Mouse (Mus musculus): ENCODE measurements at regions not wholly inside any gene's neighbourhood (a gene's known extent, or its start where the extent isn't known, plus 50 kb on each side); places are given as distances from the start of the nearest gene placed in this dataset.
"Not testable (repeated sequence)": the region's sequence is repeated elsewhere in the genome, so short reads cannot be mapped to it uniquely, and the experiment has no call there.

GRCm38 (mm10) chr8:34678879-34679278, 567.3 kb upstream of the Gm10131 start:
- Histone ChIP-seq H3K4me3 (ENCODE audit: control insufficient read depth in 1 of 2, insufficient read depth in 1 of 2, low read depth in 1 of 2, low read length in 2 of 2) (no peak overlapping the region), H3K4me1 (ENCODE audit: control insufficient read depth in 2 of 2, insufficient read depth in 2 of 2, low read length in 2 of 2) (peaks cover 0 to 3% of the 10 kb centered on the region in 2 experiments; a peak in 1 of 4 replicates), H3K27ac (replicated peaks in 1 of 2; ENCODE audit: control insufficient read depth in 1 of 2, insufficient read depth in 1 of 2, low read depth in 2 of 2, low read length in 2 of 2) (no peak overlapping the region), H3K9ac (ENCODE audit: low read length) (no peak overlapping the region), H3K9me3 (ENCODE audit: control insufficient read depth, low read length) (no peaks in the 10 kb centered on the region), H3K36me3 (ENCODE audit: control insufficient read depth, insufficient read depth, low read length) (no peaks in the 10 kb centered on the region), H3K4me2 (ENCODE audit: low read length) (no peak overlapping the region), H3K27me3 (ENCODE audit: control insufficient read depth, insufficient read depth, low read length) (no peaks in the 10 kb centered on the region)
- WGBS = 95% methylated on average over 8 of the region's 8 CpGs
- no peak for ATAC-seq (ENCODE audit: insufficient number of reproducible peaks, insufficient read depth, low FRiP score, low read depth)

- Histone ChIP-seq H3K9ac (ENCODE audit: low read length) (no peak overlapping the region), H3K4me2 (ENCODE audit: low read length) (no peak overlapping the region), H3K4me3 (ENCODE audit: control insufficient read depth in 1 of 2, insufficient read depth in 1 of 2, low read depth in 1 of 2, low read length in 2 of 2) (no peak overlapping the region), H3K27me3 (ENCODE audit: control insufficient read depth, insufficient read depth, low read length) (no peaks in the 10 kb centered on the region), H3K27ac (replicated peaks in 1 of 2; ENCODE audit: control insufficient read depth in 1 of 2, insufficient read depth in 1 of 2, low read depth in 2 of 2, low read length in 2 of 2) (no peak overlapping the region), H3K9me3 (ENCODE audit: control insufficient read depth, low read length) (no peaks in the 10 kb centered on the region), H3K36me3 (ENCODE audit: control insufficient read depth, insufficient read depth, low read length) (no peaks in the 10 kb centered on the region), H3K4me1 (ENCODE audit: control insufficient read depth in 2 of 2, insufficient read depth in 2 of 2, low read length in 2 of 2) (peaks cover 5 to 12% of the 10 kb centered on the region in 2 experiments)
- whole genome bisulfite sequencing = 16% methylated on average over 3 of the region's 3 CpGs
- no peak for ATAC-seq (ENCODE audit: insufficient number of reproducible peaks, insufficient read depth, low FRiP score, low read depth)
These were observed 560.2 kb upstream of the Gm10131 start for GRCm38 (mm10) chr8:34671716-34672115.

GRCm38 (mm10) chr8:34670930-34671715, 559.6 kb upstream of the Gm10131 start:
- Histone ChIP-seq H3K9ac (ENCODE audit: low read length) (no peak overlapping the region), H3K4me2 (ENCODE audit: low read length) (no peak overlapping the region), H3K36me3 (ENCODE audit: control insufficient read depth, insufficient read depth, low read length) (no peaks in the 10 kb centered on the region), H3K4me3 (ENCODE audit: control insufficient read depth in 1 of 2, insufficient read depth in 1 of 2, low read depth in 1 of 2, low read length in 2 of 2) (no peak overlapping the region), H3K9me3 (ENCODE audit: control insufficient read depth, low read length) (no peaks in the 10 kb centered on the region), H3K27ac (replicated peaks in 1 of 2; ENCODE audit: control insufficient read depth in 1 of 2, insufficient read depth in 1 of 2, low read depth in 2 of 2, low read length in 2 of 2) (no peak overlapping the region), H3K27me3 (ENCODE audit: control insufficient read depth, insufficient read depth, low read length) (no peaks in the 10 kb centered on the region), H3K4me1 (ENCODE audit: control insufficient read depth in 2 of 2, insufficient read depth in 2 of 2, low read length in 2 of 2) (peaks cover 5 to 12% of the 10 kb centered on the region in 2 experiments)
- WGBS = 23% methylated on average over 4 of the region's 4 CpGs
- ATAC-seq (ENCODE audit: insufficient number of reproducible peaks, insufficient read depth, low FRiP score, low read depth) = no peak

GRCm38 (mm10) chr8:34669146-34669545, 557.6 kb upstream of the Gm10131 start:
- Histone ChIP-seq H3K27me3 (ENCODE audit: control insufficient read depth, insufficient read depth, low read length) (no peaks in the 10 kb centered on the region), H3K4me1 (ENCODE audit: control insufficient read depth in 2 of 2, insufficient read depth in 2 of 2, low read length in 2 of 2) (peaks cover 5 to 12% of the 10 kb centered on the region in 2 experiments), H3K9me3 (ENCODE audit: control insufficient read depth, low read length) (no peaks in the 10 kb centered on the region), H3K9ac (ENCODE audit: low read length) (no peak overlapping the region), H3K4me3 (ENCODE audit: control insufficient read depth in 1 of 2, insufficient read depth in 1 of 2, low read depth in 1 of 2, low read length in 2 of 2) (no peak overlapping the region), H3K27ac (replicated peaks in 1 of 2; ENCODE audit: control insufficient read depth in 1 of 2, insufficient read depth in 1 of 2, low read depth in 2 of 2, low read length in 2 of 2) (no peak overlapping the region), H3K36me3 (ENCODE audit: control insufficient read depth, insufficient read depth, low read length) (no peaks in the 10 kb centered on the region), H3K4me2 (ENCODE audit: low read length) (no peak overlapping the region)
- no peak for ATAC-seq (ENCODE audit: insufficient number of reproducible peaks, insufficient read depth, low FRiP score, low read depth)
- WGBS = 86% methylated on average over 3 of the region's 3 CpGs

GRCm38 (mm10) chr8:34664429-34664828, 552.9 kb upstream of the Gm10131 start:
- no peak overlapping the region for H3K4me3 ChIP-seq (ENCODE audit: control insufficient read depth in 1 of 2, insufficient read depth in 1 of 2, low read depth in 1 of 2, low read length in 2 of 2)
- H3K36me3 ChIP-seq (ENCODE audit: control insufficient read depth, insufficient read depth, low read length) = no peaks in the 10 kb centered on the region
- no peak overlapping the region for H3K9ac ChIP-seq (ENCODE audit: low read length)
- H3K4me2 ChIP-seq (ENCODE audit: low read length) = no peak overlapping the region
- 79% methylated on average over 4 of the region's 4 CpGs for WGBS
- no peaks in the 10 kb centered on the region for H3K9me3 ChIP-seq (ENCODE audit: control insufficient read depth, low read length)
- ATAC-seq (ENCODE audit: insufficient number of reproducible peaks, insufficient read depth, low FRiP score, low read depth) = no peak
- no peaks in the 10 kb centered on the region for H3K4me1 ChIP-seq (ENCODE audit: control insufficient read depth in 2 of 2, insufficient read depth in 2 of 2, low read length in 2 of 2)
- no peak overlapping the region for H3K27ac ChIP-seq (replicated peaks in 1 of 2; ENCODE audit: control insufficient read depth in 1 of 2, insufficient read depth in 1 of 2, low read depth in 2 of 2, low read length in 2 of 2)
- H3K27me3 ChIP-seq (ENCODE audit: control insufficient read depth, insufficient read depth, low read length) = no peaks in the 10 kb centered on the region

GRCm38 (mm10) chr8:34662532-34662931, 551.0 kb upstream of the Gm10131 start:
- Histone ChIP-seq H3K9me3 (ENCODE audit: control insufficient read depth, low read length) (no peaks in the 10 kb centered on the region), H3K36me3 (ENCODE audit: control insufficient read depth, insufficient read depth, low read length) (no peaks in the 10 kb centered on the region), H3K4me3 (ENCODE audit: control insufficient read depth in 1 of 2, insufficient read depth in 1 of 2, low read depth in 1 of 2, low read length in 2 of 2) (no peak overlapping the region), H3K27me3 (ENCODE audit: control insufficient read depth, insufficient read depth, low read length) (no peaks in the 10 kb centered on the region), H3K9ac (ENCODE audit: low read length) (no peak overlapping the region), H3K4me1 (ENCODE audit: control insufficient read depth in 2 of 2, insufficient read depth in 2 of 2, low read length in 2 of 2) (no peaks in the 10 kb centered on the region), H3K27ac (replicated peaks in 1 of 2; ENCODE audit: control insufficient read depth in 1 of 2, insufficient read depth in 1 of 2, low read depth in 2 of 2, low read length in 2 of 2) (no peak overlapping the region), H3K4me2 (ENCODE audit: low read length) (no peak overlapping the region)
- no peak for ATAC-seq (ENCODE audit: insufficient number of reproducible peaks, insufficient read depth, low FRiP score, low read depth)
- WGBS = 84% methylated on average over 6 of the region's 6 CpGs

GRCm38 (mm10) chr8:34651750-34652149, 540.2 kb upstream of the Gm10131 start:
- no peak overlapping the region for H3K27ac ChIP-seq (replicated peaks in 1 of 2; ENCODE audit: control insufficient read depth in 1 of 2, insufficient read depth in 1 of 2, low read depth in 2 of 2, low read length in 2 of 2)
- no peak overlapping the region for H3K4me2 ChIP-seq (ENCODE audit: low read length)
- no peak overlapping the region for H3K9ac ChIP-seq (ENCODE audit: low read length)
- H3K9me3 ChIP-seq (ENCODE audit: control insufficient read depth, low read length) = peaks cover 17% of the 10 kb centered on the region
- no peaks in the 10 kb centered on the region for H3K4me1 ChIP-seq (ENCODE audit: control insufficient read depth in 2 of 2, insufficient read depth in 2 of 2, low read length in 2 of 2)
- WGBS = 80% methylated on average over 8 of the region's 8 CpGs
- no peaks in the 10 kb centered on the region for H3K27me3 ChIP-seq (ENCODE audit: control insufficient read depth, insufficient read depth, low read length)
- no peak overlapping the region for H3K4me3 ChIP-seq (ENCODE audit: control insufficient read depth in 1 of 2, insufficient read depth in 1 of 2, low read depth in 1 of 2, low read length in 2 of 2)
- ATAC-seq (ENCODE audit: insufficient number of reproducible peaks, insufficient read depth, low FRiP score, low read depth) = no peak
- no peaks in the 10 kb centered on the region for H3K36me3 ChIP-seq (ENCODE audit: control insufficient read depth, insufficient read depth, low read length)

- not testable (repeated sequence) for H3K4me2 ChIP-seq (ENCODE audit: low read length); H3K9me3 ChIP-seq (ENCODE audit: control insufficient read depth, low read length); H3K4me3 ChIP-seq (ENCODE audit: control insufficient read depth in 1 of 2, insufficient read depth in 1 of 2, low read depth in 1 of 2, low read length in 2 of 2); H3K4me1 ChIP-seq (ENCODE audit: control insufficient read depth in 2 of 2, insufficient read depth in 2 of 2, low read length in 2 of 2); H3K9ac ChIP-seq (ENCODE audit: low read length); H3K27ac ChIP-seq (replicated peaks in 1 of 2; ENCODE audit: control insufficient read depth in 1 of 2, insufficient read depth in 1 of 2, low read depth in 2 of 2, low read length in 2 of 2); ATAC-seq (ENCODE audit: insufficient number of reproducible peaks, insufficient read depth, low FRiP score, low read depth); H3K36me3 ChIP-seq (ENCODE audit: control insufficient read depth, insufficient read depth, low read length); H3K27me3 ChIP-seq (ENCODE audit: control insufficient read depth, insufficient read depth, low read length)
- whole genome bisulfite sequencing = 100% methylated on average over 2 of the region's 2 CpGs
These were observed 516.7 kb upstream of the Gm10131 start for GRCm38 (mm10) chr8:34628221-34628620.

Measured in heart, embryonic 14.5 days (tissue).